Mouse (Mus musculus): ENCODE results near the gene Prrc2b. TPM values are rescaled to one million over a fixed set of nuclear protein-coding genes. Genes with fewer than 3 reads are reported as not detected.

The Prrc2b gene
- polyA plus RNA-seq, 1 experiment from 2014 or later, result 61.6 TPM

GRCm38 (mm10) chr2:32218541-32219334, 67.9 kb downstream of the Prrc2b start:
- Histone ChIP-seq H3K36me3 (peaks cover 100% of the 10 kb centered on the region), H3K4me1 (replicated peaks) (no peaks in the 10 kb centered on the region), H3K27me3 (no peaks in the 10 kb centered on the region), H3K4me2 (no peak overlapping the region), H3K9me3 (no peaks in the 10 kb centered on the region), H3K4me3 (no peak overlapping the region), H3K9ac (no peak overlapping the region), H3K27ac (replicated peaks) (no peak overlapping the region)
- 85% methylated on average over 11 of the region's 11 CpGs for WGBS
- ATAC-seq (ENCODE audit: low read depth), result no peak

- no peak for ATAC-seq (ENCODE audit: low read depth)
- Histone ChIP-seq H3K4me1 (replicated peaks) (no peaks in the 10 kb centered on the region), H3K4me2 (no peak overlapping the region), H3K27me3 (no peaks in the 10 kb centered on the region), H3K9me3 (no peaks in the 10 kb centered on the region), H3K4me3 (no peak overlapping the region), H3K9ac (no peak overlapping the region), H3K27ac (replicated peaks) (no peak overlapping the region), H3K36me3 (peaks cover 100% of the 10 kb centered on the region)
- WGBS, result 91% methylated on average over 14 of the region's 14 CpGs
Observed at GRCm38 (mm10) chr2:32219501-32219900, 68.6 kb downstream of the Prrc2b start.

- H3K4me1 ChIP-seq (replicated peaks), result no peaks in the 10 kb centered on the region
- no peak overlapping the region for H3K4me3 ChIP-seq
- WGBS, result 96% methylated on average over 6 of the region's 6 CpGs
Observed at GRCm38 (mm10) chr2:32220021-32220420, 69.1 kb downstream of the Prrc2b start.

DNA sequence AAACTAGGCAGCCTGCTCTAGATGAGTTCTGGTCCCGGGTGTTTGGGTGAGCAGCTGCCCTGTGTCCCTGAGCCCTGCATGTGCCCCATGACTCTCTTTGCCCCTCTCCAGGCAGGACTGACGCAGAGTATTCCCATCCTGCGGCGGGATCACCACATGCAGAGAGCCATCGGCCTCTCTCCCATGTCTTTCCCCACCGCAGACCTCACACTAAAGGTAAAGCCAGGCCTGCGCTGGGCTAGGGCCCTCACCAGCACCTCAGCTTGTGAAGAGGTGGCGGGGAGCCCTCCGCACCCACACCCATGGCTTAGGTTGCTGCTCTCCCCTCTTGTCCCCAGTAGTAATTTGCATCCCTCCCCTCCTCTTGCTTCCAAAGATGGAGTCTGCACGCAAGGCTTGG, 70.1 kb downstream of the Prrc2b start:
- 94% methylated on average over 10 of the region's 10 CpGs for WGBS
- Histone ChIP-seq H3K4me3 (no peak overlapping the region), H3K9ac (no peak overlapping the region), H3K36me3 (peaks cover 100% of the 10 kb centered on the region), H3K9me3 (no peaks in the 10 kb centered on the region), H3K27me3 (no peaks in the 10 kb centered on the region), H3K4me1 (replicated peaks) (no peaks in the 10 kb centered on the region), H3K27ac (replicated peaks) (no peak overlapping the region), H3K4me2 (no peak overlapping the region)
- no peak for ATAC-seq (ENCODE audit: low read depth)

More at GRCm38 (mm10) chr2:32220021-32220420, 69.1 kb downstream of the Prrc2b start:
- H3K36me3 ChIP-seq, result peaks cover 100% of the 10 kb centered on the region
- no peak for ATAC-seq (ENCODE audit: low read depth)
- H3K9me3 ChIP-seq, result no peaks in the 10 kb centered on the region
- no peak overlapping the region for H3K27ac ChIP-seq (replicated peaks)
- no peak overlapping the region for H3K9ac ChIP-seq
- H3K27me3 ChIP-seq, result no peaks in the 10 kb centered on the region
- no peak overlapping the region for H3K4me2 ChIP-seq

- H3K27me3 ChIP-seq, result no peaks in the 10 kb centered on the region
- H3K36me3 ChIP-seq, result peaks cover 100% of the 10 kb centered on the region
- ATAC-seq (ENCODE audit: low read depth), result no peak
- H3K27ac ChIP-seq (replicated peaks), result no peak overlapping the region
- 91% methylated on average over 7 of the region's 7 CpGs for WGBS
- H3K9ac ChIP-seq, result no peak overlapping the region
- no peaks in the 10 kb centered on the region for H3K4me1 ChIP-seq (replicated peaks)
- no peak overlapping the region for H3K4me2 ChIP-seq
- no peaks in the 10 kb centered on the region for H3K9me3 ChIP-seq
- H3K4me3 ChIP-seq, result no peak overlapping the region
Observed at GRCm38 (mm10) chr2:32221577-32221976, 70.7 kb downstream of the Prrc2b start.

GRCm38 (mm10) chr2:32222057-32222456, 71.2 kb downstream of the Prrc2b start:
- Histone ChIP-seq H3K4me3 (no peak overlapping the region), H3K4me2 (no peak overlapping the region), H3K9me3 (no peaks in the 10 kb centered on the region), H3K9ac (no peak overlapping the region), H3K27me3 (no peaks in the 10 kb centered on the region), H3K36me3 (peaks cover 100% of the 10 kb centered on the region), H3K27ac (replicated peaks) (no peak overlapping the region), H3K4me1 (replicated peaks) (no peaks in the 10 kb centered on the region)
- ATAC-seq (ENCODE audit: low read depth), result no peak
- WGBS, result 91% methylated on average over 10 of the region's 10 CpGs

DNA sequence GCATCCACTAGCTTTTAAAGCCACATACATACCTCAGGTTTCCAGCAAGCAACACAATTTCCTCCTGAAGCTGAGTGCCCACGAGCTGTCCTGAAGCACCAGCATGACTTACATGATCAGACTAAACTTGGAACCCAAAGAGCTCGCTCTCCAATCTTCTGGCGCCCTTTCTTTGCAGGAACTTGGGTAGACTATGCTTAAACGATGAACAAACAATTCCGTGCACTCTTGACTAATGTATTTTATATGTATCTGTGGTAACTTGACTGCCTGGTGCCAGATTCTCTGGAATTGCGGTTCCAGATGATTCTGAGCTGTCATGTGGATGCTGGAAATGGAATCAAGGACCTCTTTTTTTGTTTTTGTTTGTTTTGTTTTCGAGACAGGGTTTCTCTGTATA, 84.6 kb downstream of the Prrc2b start:
- ATAC-seq (ENCODE audit: low read depth), result no peak

GRCm38 (mm10) chr2:32235886-32236759, 85.2 kb downstream of the Prrc2b start, which contains the start of gene Pomt1:
Pomt1 (plus strand) TSS chr2:32236590.
- Histone ChIP-seq H3K27me3 (no peaks in the 10 kb centered on the region), H3K27ac (replicated peaks) (peak within 1 kb of the TSS; percentile 86), H3K4me3 (peak within 1 kb of the TSS; percentile 66), H3K9me3 (no peaks in the 10 kb centered on the region), H3K9ac (peak within 1 kb of the TSS; percentile 83), H3K36me3 (peaks cover 37% of the 10 kb centered on the region), H3K4me2 (peak within 1 kb of the TSS; percentile 93), H3K4me1 (replicated peaks) (peaks cover 30% of the 10 kb centered on the region)
- WGBS, result under 1% methylated on average over 54 of the region's 54 CpGs
- peak; percentile 88 for ATAC-seq (ENCODE audit: low read depth)

More for the DNA sequence above, 84.6 kb downstream of the Prrc2b start:
- Histone ChIP-seq H3K27ac (replicated peaks) (peak overlapping the region; percentile 74), H3K4me2 (peak overlapping the region; percentile 93), H3K9me3 (no peaks in the 10 kb centered on the region), H3K4me1 (replicated peaks) (peaks cover 30% of the 10 kb centered on the region), H3K36me3 (peaks cover 44% of the 10 kb centered on the region), H3K4me3 (peak overlapping the region; percentile 66), H3K27me3 (no peaks in the 10 kb centered on the region), H3K9ac (peak overlapping the region; percentile 83)
- WGBS, result 35% methylated on average over 7 of the region's 7 CpGs

DNA sequence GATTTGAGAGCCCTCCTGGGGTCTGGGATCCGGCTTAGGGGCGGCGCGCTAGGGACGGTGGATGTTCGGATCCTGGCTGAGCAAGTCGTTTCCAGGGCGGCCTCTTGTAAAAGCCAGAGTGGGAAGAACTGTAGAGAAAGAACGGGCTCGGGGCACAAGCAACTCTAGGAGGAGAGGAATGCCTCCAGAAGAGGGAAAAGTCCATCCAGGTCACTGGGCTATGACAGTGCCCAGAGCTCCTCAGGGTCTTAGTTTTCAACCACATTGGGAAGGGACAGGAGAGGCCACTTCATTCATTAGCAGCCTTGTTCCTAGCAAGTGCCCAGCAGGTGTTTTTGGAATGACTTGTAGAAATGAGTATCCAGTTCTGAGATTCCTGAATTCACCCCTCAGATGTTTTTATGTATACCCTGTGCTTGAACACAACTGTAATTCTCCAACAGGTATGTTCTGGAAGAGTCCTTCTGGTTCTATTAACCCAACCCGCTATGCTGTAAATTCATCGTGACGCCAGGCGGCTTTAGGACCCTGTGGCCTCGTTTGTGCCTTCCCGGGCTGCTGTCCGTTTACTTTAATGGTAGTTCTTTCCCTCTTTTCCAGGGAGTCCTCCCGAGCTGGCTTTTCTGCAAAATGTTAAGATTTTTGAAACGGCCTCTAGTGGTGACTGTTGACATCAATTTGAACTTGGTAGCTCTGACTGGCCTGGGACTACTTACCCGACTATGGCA, 86.0 kb downstream of the Prrc2b start:
- Histone ChIP-seq H3K27me3 (no peaks in the 10 kb centered on the region), H3K4me1 (replicated peaks) (peaks cover 30% of the 10 kb centered on the region), H3K9me3 (no peaks in the 10 kb centered on the region), H3K4me2 (peak overlapping the region; percentile 93), H3K9ac (peak overlapping the region; percentile 78), H3K36me3 (peaks cover 29% of the 10 kb centered on the region), H3K4me3 (peak overlapping the region; percentile 66), H3K27ac (replicated peaks) (peak overlapping the region; percentile 86)
- under 1% methylated on average over 20 of the region's 20 CpGs for WGBS
- peak; percentile 65 for ATAC-seq (ENCODE audit: low read depth)

DNA sequence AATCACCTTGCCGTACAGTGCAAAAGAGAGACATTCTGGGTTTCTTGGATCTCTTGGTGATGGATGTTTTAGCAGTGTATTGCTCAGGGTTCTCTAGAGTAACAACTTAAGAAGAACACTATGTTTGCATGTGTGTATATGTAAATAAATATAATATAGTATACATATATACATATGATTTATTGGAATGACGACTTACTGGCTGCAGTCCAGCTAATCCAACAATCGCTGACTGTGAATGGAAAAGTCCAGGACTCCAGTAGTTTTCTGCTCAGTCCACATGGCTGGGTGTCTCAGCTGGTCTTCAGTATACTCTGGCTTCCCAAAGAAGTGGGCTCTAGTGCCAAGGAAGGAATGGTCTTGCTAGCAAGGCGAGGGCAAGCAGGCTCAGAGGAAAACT, 86.7 kb downstream of the Prrc2b start:
- WGBS, result 37% methylated on average over 4 of the region's 4 CpGs
- Histone ChIP-seq H3K27ac (replicated peaks) (no peak overlapping the region), H3K9me3 (no peaks in the 10 kb centered on the region), H3K4me3 (peak overlapping the region; percentile 66), H3K27me3 (no peaks in the 10 kb centered on the region), H3K9ac (peak overlapping the region; percentile 78), H3K4me1 (replicated peaks) (peaks cover 30% of the 10 kb centered on the region), H3K36me3 (peaks cover 22% of the 10 kb centered on the region), H3K4me2 (peak overlapping the region; percentile 93)
- no peak for ATAC-seq (ENCODE audit: low read depth)

DNA sequence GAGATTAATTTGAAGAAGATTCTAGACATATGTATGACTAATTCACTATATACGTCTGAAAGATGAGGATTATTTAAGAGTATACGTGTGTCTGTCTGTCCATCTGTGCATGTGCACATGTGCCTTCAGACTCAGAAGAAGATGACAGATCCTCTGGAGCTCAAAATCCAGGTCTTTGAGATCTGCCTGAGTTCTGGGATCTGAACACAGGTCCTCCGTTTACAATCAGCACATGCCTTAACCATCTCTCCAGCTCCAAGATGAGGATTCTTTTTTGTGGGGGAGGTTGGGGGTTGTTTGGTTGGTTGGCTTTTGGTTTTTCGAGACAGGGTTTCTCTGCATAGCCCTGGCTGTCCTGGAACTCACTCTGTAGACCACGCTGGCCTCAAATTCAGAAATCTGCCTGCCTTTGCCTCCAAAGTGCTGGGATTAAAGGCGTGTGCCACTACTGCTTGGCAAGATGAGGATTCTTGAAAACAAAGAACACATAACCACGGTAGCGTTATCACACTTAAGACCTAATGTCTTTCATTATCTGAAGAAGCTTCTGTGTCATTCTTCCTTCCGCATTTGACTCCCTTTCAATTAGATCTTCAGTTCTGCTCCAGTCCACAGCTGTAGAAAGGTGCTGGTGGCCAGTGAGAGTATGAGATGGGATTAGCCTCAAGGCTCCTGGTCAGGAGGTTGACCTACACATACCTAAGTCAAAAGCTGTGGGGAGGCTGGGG, 88.0 kb downstream of the Prrc2b start:
- no peak for ATAC-seq (ENCODE audit: low read depth)
- H3K4me2 ChIP-seq, result no peak overlapping the region
- WGBS, result 94% methylated on average over 9 of the region's 9 CpGs

More for the DNA sequence above, 88.0 kb downstream of the Prrc2b start:
- no peak overlapping the region for H3K27ac ChIP-seq (replicated peaks)
- H3K9ac ChIP-seq, result no peak overlapping the region
- H3K36me3 ChIP-seq, result peaks cover 20% of the 10 kb centered on the region
- H3K4me1 ChIP-seq (replicated peaks), result peaks cover 30% of the 10 kb centered on the region
- H3K27me3 ChIP-seq, result no peaks in the 10 kb centered on the region
- no peak overlapping the region for H3K4me3 ChIP-seq
- H3K9me3 ChIP-seq, result no peaks in the 10 kb centered on the region

Data from neural tube, embryonic 13.5 days (tissue).